Mouse (Mus musculus): ENCODE measurements around the gene Decr2.

The Decr2 gene

DNA sequence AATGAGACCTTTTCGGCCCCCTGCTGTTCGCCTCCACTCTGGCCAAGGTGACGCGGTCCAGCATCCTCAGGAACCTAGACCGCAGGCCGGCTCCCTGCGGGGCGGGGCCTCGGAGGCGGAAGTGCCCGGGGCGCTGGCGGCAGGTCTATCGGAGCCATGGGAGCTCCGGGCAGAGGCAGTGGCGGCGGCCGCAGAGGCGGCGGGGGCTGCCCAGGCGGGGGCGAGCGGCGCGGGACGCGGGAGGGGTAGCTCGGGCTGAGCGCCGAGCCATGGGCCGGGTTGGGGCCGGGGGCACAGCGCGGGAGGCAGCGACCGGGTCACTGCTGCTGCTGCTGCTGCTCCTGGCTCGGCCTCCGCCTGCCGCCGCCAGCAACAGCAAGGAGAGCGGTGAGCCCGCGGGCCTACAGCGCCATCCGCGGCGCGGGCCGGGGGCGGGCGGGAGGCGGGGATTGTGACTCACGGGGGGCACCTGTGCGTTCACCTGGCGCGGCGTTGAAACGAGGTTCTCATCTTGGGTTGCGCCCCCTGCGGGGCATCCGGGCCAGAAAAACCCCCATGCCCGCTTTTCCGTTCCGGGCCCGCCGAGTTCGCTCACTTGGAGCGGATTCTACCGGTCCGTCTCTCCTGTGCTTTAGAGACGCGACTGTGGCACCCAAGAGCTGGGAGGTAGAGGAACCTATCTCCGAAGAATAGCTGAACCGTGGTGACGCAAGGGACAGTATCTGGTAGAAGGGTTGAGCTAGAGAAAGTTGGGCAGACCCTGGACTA, 23.2 kb upstream of the Decr2 start, which contains the start of gene Tmem8:
Gene Tmem8, plus strand, starts transcription at position 119 of the 768 bp plus-strand sequence.
- WGBS: under 1% methylated on average over 69 of the region's 75 CpGs

- WGBS: 19% methylated on average over 14 of the region's 14 CpGs
These were observed 22.6 kb upstream of the Decr2 start for GRCm38 (mm10) chr17:26112751-26113150.

- WGBS: 53% methylated on average over 4 of the region's 4 CpGs
These were observed 21.6 kb upstream of the Decr2 start for GRCm38 (mm10) chr17:26111722-26112121.

DNA sequence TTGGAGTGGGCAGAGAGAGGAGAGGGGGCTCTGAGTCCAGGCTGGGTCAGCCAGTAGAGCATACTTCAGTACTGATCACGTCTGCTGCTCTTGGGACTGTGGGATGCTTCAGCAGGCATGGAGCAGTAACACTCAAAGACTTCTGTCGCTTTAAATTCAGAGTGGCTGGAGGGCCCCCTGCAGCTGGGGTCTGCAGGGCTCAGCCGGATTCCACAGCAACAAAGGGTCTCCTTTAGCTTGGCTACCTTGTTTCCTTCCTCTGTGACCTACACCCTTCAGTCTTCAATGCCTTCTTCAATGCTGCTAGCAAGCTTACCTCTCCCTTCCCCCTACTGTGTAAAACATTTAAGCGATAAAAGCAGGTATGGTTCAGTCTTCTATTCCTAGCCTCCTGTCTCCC, 20.9 kb upstream of the Decr2 start:
- WGBS: 70% methylated on average over 4 of the region's 4 CpGs

DNA sequence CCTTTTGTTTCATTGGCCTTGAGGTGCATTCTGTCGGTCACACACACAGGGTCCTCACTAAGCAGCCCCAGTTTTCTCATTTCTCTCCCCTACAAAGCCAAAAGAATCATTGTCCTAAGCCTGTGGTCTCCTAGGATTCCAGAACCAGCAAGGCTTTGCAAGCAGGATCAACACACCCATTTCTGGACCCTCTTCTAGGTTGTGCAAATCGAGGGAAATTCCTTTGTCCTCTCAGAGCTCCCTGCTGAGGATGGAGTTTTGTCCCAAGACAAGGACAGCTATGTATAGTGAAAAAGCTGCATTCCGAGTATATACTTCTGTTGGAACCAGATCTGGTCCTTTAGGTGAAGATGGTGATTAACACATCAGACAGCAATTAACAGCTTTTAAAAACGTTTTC, 20.0 kb upstream of the Decr2 start:
- WGBS: 57% methylated on average over 4 of the region's 4 CpGs

DNA sequence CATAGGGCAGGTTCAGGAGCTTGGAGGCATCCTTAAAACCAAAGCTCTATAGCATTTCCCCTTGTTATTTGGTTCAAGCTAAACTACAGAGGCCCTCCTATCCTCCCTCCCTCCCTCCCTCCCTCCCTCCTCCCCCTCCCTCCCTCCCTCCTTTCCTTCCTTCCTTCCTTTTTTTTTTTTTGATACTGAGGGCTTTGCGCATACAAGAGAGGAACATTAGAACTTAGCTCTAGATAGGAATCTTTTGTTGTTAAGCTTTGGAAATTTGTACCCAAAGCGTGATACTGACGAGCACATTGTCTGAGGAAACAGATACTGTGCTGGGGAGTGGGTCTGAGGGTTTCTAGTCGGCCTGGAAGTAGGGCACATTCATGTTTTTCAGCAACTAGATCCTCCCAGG, 15.5 kb upstream of the Decr2 start:
- WGBS: 73% methylated on average over 4 of the region's 4 CpGs

DNA sequence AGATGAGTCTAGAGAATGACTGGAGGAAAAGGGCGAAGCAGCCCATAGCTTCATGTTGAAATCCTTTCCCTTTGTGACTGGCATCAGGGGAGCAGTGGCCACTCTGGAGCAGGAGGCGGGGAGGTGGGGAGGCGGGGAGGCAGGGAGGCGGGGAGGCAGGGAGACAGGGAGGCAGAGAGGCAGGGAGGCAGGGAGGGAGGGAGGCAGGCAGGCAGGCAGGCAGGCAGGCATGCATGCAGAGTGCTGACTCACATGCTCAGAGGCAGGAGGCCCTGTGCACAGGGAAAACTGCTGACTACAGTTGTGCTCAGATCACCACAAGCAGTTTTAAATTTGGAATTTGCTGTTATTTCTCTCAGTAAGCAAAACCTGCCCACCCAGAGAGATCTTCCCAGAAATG, 11.3 kb upstream of the Decr2 start:
- 71% methylated on average over 4 of the region's 4 CpGs for WGBS

GRCm38 (mm10) chr17:26100166-26100565, 10.0 kb upstream of the Decr2 start:
- 66% methylated on average over 2 of the region's 2 CpGs for WGBS

DNA sequence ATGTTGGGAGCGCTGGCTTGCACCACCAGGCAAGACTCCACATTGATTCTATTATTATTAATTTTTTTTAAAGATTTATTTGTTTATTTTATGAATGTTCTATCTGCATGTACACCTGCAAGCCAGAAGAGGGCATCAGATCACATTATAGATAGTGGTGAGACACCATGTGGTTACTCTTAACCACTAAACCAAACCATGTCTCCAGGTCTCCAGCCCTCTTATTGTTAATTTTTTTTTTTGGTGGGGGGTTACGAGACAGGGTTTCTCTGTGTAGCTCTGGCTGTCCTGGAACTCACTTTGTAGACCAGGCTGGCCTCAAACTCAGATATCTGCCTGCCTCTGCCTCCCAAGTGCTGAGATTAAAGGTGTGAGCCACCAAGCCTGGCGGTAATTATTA, 9.2 kb upstream of the Decr2 start:
- whole genome bisulfite sequencing: 68% methylated on average over 3 of the region's 3 CpGs

DNA sequence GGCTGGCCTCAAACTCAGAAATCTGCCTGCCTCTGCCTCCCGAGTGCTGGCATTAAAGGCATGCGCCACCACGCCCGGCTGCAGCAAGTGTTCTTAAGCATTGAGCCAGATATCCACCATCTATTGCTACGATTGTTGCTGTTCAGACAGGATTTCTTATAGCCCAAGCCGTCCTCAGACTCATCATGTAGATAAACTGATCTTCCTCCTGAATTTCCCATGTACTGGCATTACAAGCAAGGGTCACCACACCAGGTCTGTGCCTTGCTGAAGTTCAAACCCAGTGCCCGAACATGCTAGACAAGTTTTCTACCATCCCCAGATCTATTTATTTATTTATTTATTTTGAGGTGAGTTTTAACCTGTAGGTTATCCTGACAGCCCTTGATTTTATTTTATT, 8.3 kb upstream of the Decr2 start:
- 91% methylated on average over 7 of the region's 7 CpGs for WGBS

DNA sequence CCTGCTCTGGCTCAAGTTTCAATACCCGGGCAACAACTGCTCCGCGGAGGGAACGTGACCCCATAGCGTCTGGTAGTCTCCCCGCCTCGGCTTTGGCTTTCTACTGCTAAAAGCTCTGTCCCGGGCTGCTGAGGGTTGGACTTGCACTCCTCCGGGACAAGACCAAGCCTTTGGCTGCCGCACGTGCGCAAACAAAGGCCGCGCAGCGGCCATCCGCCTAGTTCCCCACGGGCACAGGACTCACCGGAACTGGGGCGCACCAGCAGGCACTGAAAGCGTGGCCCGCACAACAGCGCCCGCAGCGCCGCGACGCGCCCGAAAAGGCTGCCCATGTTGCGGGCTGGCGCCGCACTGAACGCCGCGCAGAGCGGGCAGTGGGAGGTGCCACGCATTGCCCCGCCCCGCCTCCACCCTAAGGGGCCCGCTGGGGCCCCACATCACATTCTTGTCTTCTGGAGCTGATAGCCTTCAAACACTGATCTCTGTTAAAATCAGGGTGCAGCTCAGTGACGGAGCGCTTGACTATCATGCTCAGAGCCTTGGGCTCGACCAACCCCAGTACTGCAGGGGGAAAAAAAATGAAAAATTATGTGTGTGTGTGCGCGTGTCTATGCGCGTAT, 5.1 kb upstream of the Decr2 start, which contains the start of gene Nme4:
Gene Nme4, minus strand, starts transcription at position 482 of the 620 bp plus-strand sequence.
- WGBS: 2% methylated on average over 47 of the region's 47 CpGs

DNA sequence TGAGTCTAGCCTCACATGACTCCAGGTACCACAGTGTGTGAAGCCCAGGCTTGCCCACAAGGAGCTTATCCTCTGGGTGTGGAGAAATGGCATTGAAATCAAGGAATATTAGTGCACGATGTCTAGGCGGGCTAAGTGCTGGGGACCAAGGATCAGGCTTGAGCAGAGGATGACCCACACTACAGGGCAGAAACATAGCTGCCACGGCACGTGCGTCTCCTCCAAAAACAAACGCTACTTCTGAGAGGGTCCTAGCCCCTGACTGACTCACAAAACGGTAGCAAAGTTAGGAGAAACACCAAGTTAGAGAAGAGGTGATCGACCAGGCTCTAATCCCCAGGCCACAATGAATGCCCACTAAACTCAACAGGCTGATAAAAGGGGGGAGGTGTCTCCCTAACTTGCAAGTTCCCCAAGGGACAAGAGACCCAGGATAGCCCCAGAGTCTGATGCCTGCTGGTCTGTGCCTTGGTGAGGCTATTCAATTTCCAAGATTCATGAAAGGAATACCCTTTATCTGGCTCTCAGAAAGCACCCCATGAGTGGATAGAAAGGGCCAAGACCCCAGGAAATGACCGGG, 4.5 kb upstream of the Decr2 start:
- 59% methylated on average over 9 of the region's 9 CpGs for WGBS

GRCm38 (mm10) chr17:26087059-26087564, 3.0 kb downstream of the Decr2 start:
- 89% methylated on average over 9 of the region's 9 CpGs for WGBS

- WGBS: 33% methylated on average over 2 of the region's 2 CpGs
These were observed 9.3 kb downstream of the Decr2 start for GRCm38 (mm10) chr17:26080867-26081266.

DNA sequence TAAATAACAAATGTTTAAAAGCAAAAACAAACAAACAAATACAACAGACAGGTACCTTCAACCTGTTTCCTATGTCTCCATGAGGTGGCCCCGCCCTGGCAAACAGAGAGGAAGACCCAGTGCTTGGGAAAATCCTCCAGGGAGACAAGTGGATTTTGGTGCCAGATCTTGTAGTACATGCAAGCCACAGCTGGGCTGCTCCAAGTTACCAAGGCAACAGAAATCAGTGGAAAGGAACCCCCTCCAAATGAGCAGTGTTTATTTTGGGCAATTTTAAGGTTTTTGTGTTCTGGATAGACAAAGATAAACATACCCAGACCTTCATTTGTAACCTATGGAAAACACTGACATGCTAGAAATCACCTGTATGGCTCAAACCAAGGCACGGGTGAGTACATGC, 11.3 kb downstream of the Decr2 start:
- 34% methylated on average over 2 of the region's 2 CpGs for WGBS

- 37% methylated on average over 3 of the region's 3 CpGs for WGBS
These were observed 14.9 kb downstream of the Decr2 start for GRCm38 (mm10) chr17:26075246-26075645.

DNA sequence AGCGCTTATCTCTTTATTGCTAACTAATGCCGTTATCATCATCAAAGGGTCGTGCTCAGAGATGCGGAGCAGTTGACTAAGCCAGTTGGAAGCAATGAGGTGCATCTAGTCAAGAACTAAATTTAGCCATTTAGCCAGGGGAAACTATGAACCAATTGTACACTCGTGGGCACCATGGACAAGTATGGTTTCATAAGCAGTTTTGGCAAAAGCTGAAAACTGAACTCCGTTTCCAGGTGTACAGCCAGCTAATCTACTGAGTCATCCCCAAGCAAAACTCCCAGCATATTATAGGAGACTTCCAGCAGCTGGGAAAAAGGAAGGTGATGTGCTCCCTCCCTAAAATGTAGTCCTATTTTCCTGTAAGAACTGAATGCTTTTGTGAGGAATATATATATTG, 20.0 kb downstream of the Decr2 start:
- 24% methylated on average over 6 of the region's 6 CpGs for WGBS

- WGBS: under 1% methylated on average over 94 of the region's 94 CpGs
These were observed 21.1 kb downstream of the Decr2 start, which contains the start of gene Rab11fip3 for GRCm38 (mm10) chr17:26068831-26069739. Gene Rab11fip3, minus strand, starts transcription at chr17:26069555.

DNA sequence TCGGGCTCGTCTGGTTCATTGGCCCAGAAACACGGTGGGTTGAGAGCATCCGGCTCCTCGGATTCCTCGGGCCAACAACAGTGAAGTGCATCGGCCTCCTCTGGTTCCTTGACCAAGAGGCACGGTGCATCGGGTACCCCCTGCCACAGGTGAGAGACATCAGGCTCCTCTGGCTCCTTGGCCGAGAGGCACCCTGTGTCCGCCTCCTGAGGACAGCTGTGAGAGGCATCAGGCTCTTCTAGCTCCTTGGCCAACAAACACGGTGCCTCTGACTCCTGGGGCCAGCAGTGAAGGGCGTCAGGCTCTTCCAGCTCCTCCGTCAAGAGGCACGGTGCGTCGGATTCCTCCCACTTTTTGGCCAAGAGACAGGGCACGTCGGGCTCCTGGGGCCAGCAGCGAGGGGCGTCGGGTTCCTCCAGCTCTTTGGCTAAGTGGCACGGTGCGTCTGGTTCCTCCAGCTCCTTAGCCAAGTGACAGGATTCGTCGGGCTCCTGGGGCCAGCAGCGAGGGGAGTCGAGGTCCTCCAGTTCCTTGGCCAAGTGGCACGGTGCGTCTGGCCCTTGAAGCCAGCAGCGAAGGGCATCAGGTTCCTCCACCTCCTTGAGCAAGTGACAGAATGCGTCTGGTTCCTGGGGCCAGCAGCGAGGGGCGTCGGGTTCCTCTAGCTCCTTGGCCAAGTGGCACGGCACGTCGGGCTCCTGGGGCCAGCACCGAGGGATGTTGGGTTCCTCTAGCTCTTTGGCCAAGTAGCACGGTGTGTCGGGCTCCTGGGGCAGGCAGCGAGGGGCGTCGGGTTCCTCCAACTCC, 21.9 kb downstream of the Decr2 start:
- 2% methylated on average over 44 of the region's 44 CpGs for WGBS

- 77% methylated on average over 7 of the region's 7 CpGs for WGBS
These were observed 23.6 kb downstream of the Decr2 start for GRCm38 (mm10) chr17:26066488-26067020.

All from cerebral cortex, adult 2 months (tissue).